Mouse (Mus musculus) B cell, adult 67 days (primary cell): ENCODE results near the gene Zfp345. TPM values are rescaled to one million over a fixed set of nuclear protein-coding genes. Genes with fewer than 3 reads are reported as not detected.

ENCODE experiments used
- total RNA-seq, 2 experiments: library from RNA; stranded (reverse); gene quantifications; 4 replicates each; pipeline ENCODE4 v1.2.4; 2023

Zfp345 gene
- total RNA-seq: 1 to 10 TPM; 1.6 to 1.8 TPM

DNA sequence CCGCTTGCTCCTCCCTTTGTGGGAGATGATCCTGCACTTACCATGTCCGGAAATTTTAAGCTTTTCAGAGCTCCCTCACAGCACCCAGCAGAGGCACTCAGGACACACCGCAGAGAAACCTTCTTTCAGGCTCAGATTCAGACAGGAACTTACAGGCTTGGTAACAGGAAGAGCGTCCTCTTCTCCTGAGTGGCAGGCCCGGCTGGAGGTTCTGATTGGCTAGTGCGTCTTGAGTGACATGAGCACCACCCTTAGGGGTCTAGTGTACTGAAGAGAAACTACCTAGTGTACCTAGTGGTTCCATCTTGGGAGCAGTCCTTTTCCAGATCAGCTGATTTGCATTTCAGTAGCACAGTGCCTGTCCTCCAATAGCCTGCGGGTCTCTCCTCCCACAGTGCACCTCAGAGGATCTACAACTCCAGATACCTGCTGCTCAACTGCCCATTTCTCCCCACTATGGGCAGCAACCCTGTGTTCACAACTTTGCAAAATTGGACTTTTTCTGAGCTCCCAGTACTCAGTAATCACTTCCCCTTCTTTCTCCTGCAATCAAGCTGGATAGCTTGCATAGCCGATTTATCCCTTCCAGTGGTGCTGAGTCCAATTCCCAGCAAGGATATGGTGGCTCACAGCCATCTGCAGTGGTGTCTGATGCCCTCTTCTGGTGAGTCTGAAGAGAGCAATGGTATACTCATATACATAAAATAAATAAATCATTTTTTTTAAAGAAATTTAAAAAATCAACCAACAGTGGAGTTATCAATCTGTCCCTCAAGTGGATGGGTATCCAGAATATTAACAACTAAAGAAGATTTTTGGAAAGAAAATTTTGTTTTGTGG is at the start of gene Zfp345:
Gene Zfp345, minus strand, starts transcription at position 153 of the 840 bp plus-strand sequence.

GRCm38 (mm10) chr2:150451180-150451919 is 33.5 kb downstream of the Zfp345 start, which contains the start of gene Zfp442:
Gene Zfp442, minus strand, starts transcription at chr2:150451486.

Other genes with a start within 250 kb of the Zfp345 start
- 10 to 100 TPM; 11.3 to 15.5 TPM for gene Gm21994, start 229.5 kb downstream of the Zfp345 start, total RNA-seq
- under 1 TPM in 1 of 2 experiments, not detected in 1; 0.92 TPM for gene Gm14124, start 227.6 kb downstream of the Zfp345 start, total RNA-seq
- gene Gm10130, start 161.4 kb downstream of the Zfp345 start, total RNA-seq: 1 to 10 TPM; 6.0 to 6.6 TPM
- gene 3300002I08Rik, start 122.3 kb downstream of the Zfp345 start, total RNA-seq: 1 to 10 TPM; 4.8 to 8.4 TPM
- 1 to 10 TPM; 4.4 to 5.6 TPM for gene Zfp442, start 33.6 kb downstream of the Zfp345 start, total RNA-seq
- gene Cst7, start 85.3 kb upstream of the Zfp345 start, total RNA-seq: under 1 TPM in 1 of 2 experiments, not detected in 1; 0.58 TPM
- gene Apmap, start 123.5 kb upstream of the Zfp345 start, total RNA-seq: 10 to 100 TPM; 22.8 to 29.3 TPM
- gene Acss1, start 183.4 kb upstream of the Zfp345 start, total RNA-seq: 10 to 100 TPM; 77.2 to 95.4 TPM
- gene Vsx1, start 204.3 kb upstream of the Zfp345 start, total RNA-seq: not detected